Mouse (Mus musculus) forebrain, embryonic 14.5 days (tissue): ENCODE results near the gene Bcl11b. TPM values are rescaled to one million over a fixed set of nuclear protein-coding genes. Genes with fewer than 3 reads are reported as not detected.

Source experiments
- ATAC-seq: fragments of 200-750 bp; cut with Nextera tagmentation; 2 replicates; pipeline ENCODE4 v1.8.0; 2017; ENCODE audit warnings: mild to moderate bottlenecking, moderate library complexity
- DNase-seq: peaks from one replicate; pipeline ENCODE4 v3.0.0-alpha.2; 2015; ENCODE audit warnings: low spot score
- H3K27ac ChIP-seq: fragments of 300-500 bp; sonication (generic); 2 replicates; pipeline ENCODE4 v1.5.1; 2014; ENCODE audit warnings: low read depth, mild to moderate bottlenecking, control low read depth, low read length, moderate library complexity
- H3K27me3 ChIP-seq: fragments of 300-500 bp; sonication (generic); replicated peaks from 2 replicates; pipeline ENCODE4 v1.6.1; 2014; ENCODE audit warnings: low read length, control low read depth, mixed read lengths; ENCODE audit not compliant: control insufficient read depth, insufficient read depth
- H3K36me3 ChIP-seq: fragments of 300-500 bp; sonication (generic); 2 replicates; pipeline ENCODE4 v1.6.1; 2014; ENCODE audit warnings: low read length, control low read depth; ENCODE audit not compliant: control insufficient read depth, insufficient read depth
- H3K4me1 ChIP-seq: fragments of 300-500 bp; sonication (generic); 2 replicates; pipeline ENCODE4 v1.6.1; 2014; ENCODE audit warnings: antibody characterized with exemption, low read length, control low read depth; ENCODE audit not compliant: control insufficient read depth, insufficient read depth
- H3K4me2 ChIP-seq: fragments of 300-500 bp; sonication (generic); 2 replicates; pipeline ENCODE4 v1.6.1; 2014; ENCODE audit warnings: mild to moderate bottlenecking, control low read depth, low read length
- H3K4me3 ChIP-seq: fragments of 300-500 bp; sonication (generic); 2 replicates; pipeline ENCODE4 v1.5.1; 2014; ENCODE audit warnings: low read depth, low read length, control low read depth
- H3K9ac ChIP-seq: fragments of 300-500 bp; sonication (generic); 2 replicates; pipeline ENCODE4 v1.6.1; 2014; ENCODE audit warnings: mild to moderate bottlenecking, low read length, control low read depth, moderate library complexity
- H3K9me3 ChIP-seq: fragments of 300-500 bp; sonication (generic); replicated peaks from 2 replicates; pipeline ENCODE4 v1.6.1; 2016; ENCODE audit warnings: low read length, control low read depth, mixed read lengths; ENCODE audit not compliant: control insufficient read depth
- WGBS: fragments of 180-500 bp; shearing (Covaris S2); extraction: QIAGEN DNeasy Blood & Tissue Kit; methylation state at CpG from one replicate; pipeline ENCODE4 v1.1.7; 2014; 5-methylcytosine and 5-hydroxymethylcytosine counted together
- polyA plus RNA-seq: library from polyadenylated mRNA; unstranded; fragments of >200 nt; fragmentation: Nextera tagmentation; extraction: Ambion mirVana; gene quantifications from 2 replicates; pipeline ENCODE4 v1.2.1, GENCODE M21; 2014

Bcl11b gene
- polyA plus RNA-seq = 76.7 and 86.5 TPM in 2 replicates

DNA sequence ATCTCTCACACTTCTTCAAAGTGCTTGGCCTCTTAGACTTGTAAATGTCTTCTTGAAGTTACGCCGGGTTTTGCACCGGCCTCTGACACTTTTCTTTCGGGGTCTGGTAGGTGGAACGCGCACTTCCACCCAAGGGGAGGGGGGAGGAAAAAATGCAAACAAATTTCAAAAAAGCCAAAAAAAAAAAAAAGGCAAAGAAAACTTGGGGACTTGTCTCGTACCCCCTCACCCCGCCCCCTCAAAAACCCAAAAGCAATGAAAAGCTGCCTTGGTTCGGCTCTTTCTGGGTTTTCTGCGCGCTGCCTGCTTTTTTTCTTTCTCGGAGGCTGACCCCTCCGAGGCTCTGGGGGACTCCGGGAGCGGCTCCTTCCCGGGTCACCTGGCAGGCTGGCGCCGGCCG lies at the start of gene Bcl11b:
Bcl11b (minus strand) TSS at position 120 of the 400 bp plus-strand sequence.
- DNase-seq = peak; percentile 45
- Histone ChIP-seq H3K27ac (peak within 1 kb of the TSS; percentile 99), H3K36me3 (no peaks in the 10 kb centered on the region), H3K27me3 (no peaks in the 10 kb centered on the region), H3K9me3 (no peaks in the 10 kb centered on the region), H3K9ac (peak within 1 kb of the TSS; percentile 100), H3K4me3 (peak within 1 kb of the TSS; percentile 98), H3K4me1 (peaks cover 13% of the 10 kb centered on the region), H3K4me2 (peak within 1 kb of the TSS; percentile 65)
- 0% methylated on average over 19 of the region's 19 CpGs for WGBS
- no peak for ATAC-seq

GRCm38 (mm10) chr12:108050996-108051395 lies 47.6 kb upstream of the Bcl11b start:
- 78% methylated on average over 7 of the region's 7 CpGs for WGBS
- Histone ChIP-seq H3K9me3 (no peaks in the 10 kb centered on the region), H3K27ac (no peak overlapping the region), H3K36me3 (no peaks in the 10 kb centered on the region), H3K9ac (no peak overlapping the region), H3K4me3 (no peak overlapping the region), H3K27me3 (no peaks in the 10 kb centered on the region), H3K4me1 (no peaks in the 10 kb centered on the region), H3K4me2 (no peak overlapping the region)
- ATAC-seq (no peak), DNase-seq (no peak)

DNA sequence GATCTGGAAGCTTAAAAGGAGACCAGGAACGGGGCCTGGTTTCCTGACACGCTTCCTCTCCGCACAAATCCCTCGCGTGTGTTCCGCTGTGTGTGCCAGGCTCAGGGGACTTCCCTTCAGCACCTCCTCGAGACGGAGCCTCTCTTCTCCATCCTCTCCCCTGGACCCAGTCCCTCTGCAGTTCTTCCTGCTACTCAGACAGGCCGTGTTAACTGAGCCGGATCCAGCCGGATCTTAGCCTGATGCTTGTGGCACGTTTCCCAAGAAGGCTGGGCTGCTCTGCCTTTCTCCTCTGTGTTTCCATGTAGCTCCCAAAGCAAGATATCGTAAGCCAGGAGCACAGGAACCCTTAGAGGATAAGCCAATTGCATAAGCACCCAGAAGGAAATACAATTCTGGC lies 46.2 kb upstream of the Bcl11b start:
- WGBS = 80% methylated on average over 13 of the region's 13 CpGs
- Histone ChIP-seq H3K4me1 (no peaks in the 10 kb centered on the region), H3K9ac (no peak overlapping the region), H3K27me3 (no peaks in the 10 kb centered on the region), H3K4me3 (no peak overlapping the region), H3K4me2 (no peak overlapping the region), H3K9me3 (no peaks in the 10 kb centered on the region), H3K27ac (no peak overlapping the region), H3K36me3 (no peaks in the 10 kb centered on the region)
- DNase-seq (peak; percentile 20), ATAC-seq (no peak)

GRCm38 (mm10) chr12:108042239-108042571 lies 38.8 kb upstream of the Bcl11b start:
- Histone ChIP-seq H3K4me3 (no peak overlapping the region), H3K9me3 (no peaks in the 10 kb centered on the region), H3K36me3 (no peaks in the 10 kb centered on the region), H3K4me2 (no peak overlapping the region), H3K9ac (no peak overlapping the region), H3K4me1 (no peaks in the 10 kb centered on the region), H3K27me3 (no peaks in the 10 kb centered on the region; the same call in 1 of the 2 replicates), H3K27ac (no peak overlapping the region)
- 72% methylated on average over 3 of the region's 3 CpGs for WGBS
- no peak for DNase-seq
- no peak for ATAC-seq

- peak; percentile 54; the same call in 1 of the 2 replicates for ATAC-seq
- Histone ChIP-seq H3K36me3 (no peaks in the 10 kb centered on the region), H3K27me3 (no peaks in the 10 kb centered on the region; the same call in 1 of the 2 replicates), H3K9ac (no peak overlapping the region), H3K27ac (no peak overlapping the region), H3K4me1 (no peaks in the 10 kb centered on the region), H3K9me3 (no peaks in the 10 kb centered on the region), H3K4me2 (no peak overlapping the region), H3K4me3 (no peak overlapping the region)
- peak; percentile 89 for DNase-seq
- WGBS = 46% methylated on average over 12 of the region's 12 CpGs
These were observed 38.3 kb upstream of the Bcl11b start for GRCm38 (mm10) chr12:108041571-108042238.

GRCm38 (mm10) chr12:108037446-108037845 lies 34.0 kb upstream of the Bcl11b start:
- Histone ChIP-seq H3K4me3 (no peak overlapping the region), H3K9ac (no peak overlapping the region), H3K27me3 (no peaks in the 10 kb centered on the region; the same call in 1 of the 2 replicates), H3K4me1 (no peaks in the 10 kb centered on the region), H3K9me3 (no peaks in the 10 kb centered on the region), H3K36me3 (no peaks in the 10 kb centered on the region), H3K4me2 (no peak overlapping the region), H3K27ac (no peak overlapping the region)
- no peak for DNase-seq
- 76% methylated on average over 6 of the region's 6 CpGs for WGBS
- ATAC-seq = no peak

DNA sequence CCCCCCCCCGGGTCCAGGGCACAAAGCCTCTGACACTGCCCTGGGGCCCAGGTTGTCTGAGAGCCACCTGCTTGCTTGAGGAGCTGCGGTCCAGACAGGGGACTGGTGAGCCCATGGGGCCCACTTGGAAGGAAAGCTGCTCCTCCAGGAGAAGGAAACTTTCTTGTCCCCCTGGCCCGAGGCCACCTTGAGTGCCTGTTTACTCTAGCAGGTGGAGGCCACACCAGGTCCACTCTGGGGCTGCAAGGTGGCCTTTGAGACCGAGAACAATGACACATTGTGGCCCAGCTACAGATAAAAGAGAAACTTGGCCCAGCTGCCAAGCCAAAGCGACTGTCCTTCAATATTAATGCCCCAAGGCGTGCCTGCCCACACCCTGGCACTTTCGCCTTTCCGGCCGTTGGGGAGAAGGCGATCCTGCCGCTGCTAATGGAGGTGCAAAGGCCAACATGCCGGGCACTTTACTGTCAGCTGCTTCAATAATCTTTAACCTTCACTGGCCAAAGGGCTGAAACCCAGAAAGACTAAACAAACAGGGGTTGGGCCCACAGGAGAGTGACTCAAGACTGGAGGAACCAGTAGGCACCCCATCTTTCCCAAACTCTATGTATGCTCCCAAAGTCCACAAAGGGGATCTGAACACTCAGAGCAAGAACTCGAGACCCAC lies 32.1 kb upstream of the Bcl11b start:
- H3K9ac ChIP-seq = no peak overlapping the region
- H3K27me3 ChIP-seq = no peaks in the 10 kb centered on the region; the same call in 1 of the 2 replicates
- no peaks in the 10 kb centered on the region for H3K36me3 ChIP-seq
- WGBS = 78% methylated on average over 13 of the region's 13 CpGs
- ATAC-seq = no peak
- H3K27ac ChIP-seq = no peak overlapping the region
- no peaks in the 10 kb centered on the region for H3K9me3 ChIP-seq
- H3K4me2 ChIP-seq = no peak overlapping the region
- H3K4me3 ChIP-seq = no peak overlapping the region
- no peak for DNase-seq
- no peaks in the 10 kb centered on the region for H3K4me1 ChIP-seq

DNA sequence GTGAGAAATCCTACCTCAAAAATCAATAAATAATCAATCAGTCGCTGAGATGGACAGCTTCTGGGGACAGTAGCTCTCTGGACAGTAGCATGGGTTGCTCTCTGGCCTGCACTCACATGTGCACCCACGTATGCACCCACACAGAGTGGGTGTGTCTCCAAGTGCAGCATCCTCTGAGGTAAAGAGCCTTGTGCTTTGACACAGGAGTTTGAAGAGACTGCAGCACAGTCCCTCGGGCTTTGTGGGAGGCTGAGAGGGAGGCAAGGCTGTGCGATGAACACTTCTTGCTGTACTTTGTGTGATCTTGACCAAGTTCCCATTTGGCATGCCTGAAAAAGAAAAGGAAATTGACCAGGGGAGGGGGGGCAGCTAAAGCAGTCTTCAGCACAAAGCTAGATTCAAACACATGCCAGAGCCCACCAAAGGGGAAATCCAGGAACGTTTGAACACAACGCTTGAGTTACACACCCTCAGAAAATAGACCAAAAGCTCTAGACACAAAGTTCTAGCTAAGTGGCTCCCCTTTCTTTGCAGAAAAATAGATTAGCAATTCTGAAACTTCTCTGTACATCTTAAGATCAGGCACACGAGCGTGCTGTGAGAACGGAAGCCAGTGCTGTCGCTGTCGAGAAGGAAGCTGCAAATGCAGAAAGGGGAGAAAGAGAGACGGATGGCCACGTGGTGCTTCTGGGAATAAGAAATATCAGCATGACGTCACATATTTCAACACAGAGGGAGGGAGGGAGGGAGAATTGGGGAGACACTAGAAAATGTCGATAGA lies 19.6 kb upstream of the Bcl11b start:
- no peak overlapping the region for H3K27ac ChIP-seq
- no peak overlapping the region for H3K4me2 ChIP-seq
- H3K36me3 ChIP-seq = no peaks in the 10 kb centered on the region
- H3K9me3 ChIP-seq = no peaks in the 10 kb centered on the region
- no peak overlapping the region for H3K9ac ChIP-seq
- no peak for DNase-seq
- no peaks in the 10 kb centered on the region for H3K4me1 ChIP-seq
- no peaks in the 10 kb centered on the region for H3K27me3 ChIP-seq
- no peak overlapping the region for H3K4me3 ChIP-seq
- ATAC-seq = no peak
- 79% methylated on average over 15 of the region's 15 CpGs for WGBS
